Mouse (Mus musculus) bone marrow, adult 2 months (tissue): ENCODE results near the gene Pard3b. TPM values are rescaled to one million over a fixed set of nuclear protein-coding genes. Genes with fewer than 3 reads are reported as not detected.

Experiments used
- H3K27ac ChIP-seq: fragments of 200-500 bp; 2 replicates; pipeline ENCODE4 v1.5.1; 2012; ENCODE audit warnings: low read depth, mild to moderate bottlenecking, control low read depth, inconsistent platforms, low read length; ENCODE audit not compliant: control insufficient read depth, poor library complexity, insufficient read depth
- H3K4me1 ChIP-seq: fragments of 200-500 bp; 2 replicates; pipeline ENCODE4 v1.6.1; 2011; ENCODE audit warnings: low read length; ENCODE audit not compliant: control insufficient read depth, insufficient read depth
- H3K4me3 ChIP-seq: fragments of 200-500 bp; replicated peaks from 2 replicates; pipeline ENCODE3; 2011; ENCODE audit warnings: mild to moderate bottlenecking, low read depth, low read length, control low read depth; ENCODE audit not compliant: control insufficient read depth
- CTCF ChIP-seq: fragments of 200-500 bp; IDR thresholded peaks from 2 replicates; pipeline ENCODE4 v1.5.1; 2011; ENCODE audit warnings: low read length, control low read depth; ENCODE audit not compliant: control insufficient read depth, insufficient read depth
- POLR2A ChIP-seq: fragments of 200-500 bp; IDR thresholded peaks from 2 replicates; pipeline ENCODE4 v1.6.1; 2011; ENCODE audit warnings: low read depth, mild to moderate bottlenecking, control low read depth, low read length, borderline replicate concordance; ENCODE audit not compliant: control insufficient read depth
- WGBS: fragments of 180-500 bp; shearing (Covaris S2); methylation state at CpG from one replicate; pipeline ENCODE4 v1.1.7; 2018; 5-methylcytosine and 5-hydroxymethylcytosine counted together
- polyA plus RNA-seq: library from polyadenylated mRNA; stranded (reverse); fragments of >200 nt; gene quantifications from 2 replicates; pipeline ENCODE4 v1.2.4, GENCODE M21; 2011; ENCODE audit warnings: low replicate concordance; ENCODE audit not compliant: missing spikeins, insufficient read depth, insufficient read length

Pard3b gene
- polyA plus RNA-seq, 1 experiment: 9.7 TPM

GRCm38 (mm10) chr1:62094885-62095284 lies 456.3 kb downstream of the Pard3b start:
- Histone ChIP-seq H3K4me3 (no peak overlapping the region), H3K4me1 (no peaks in the 10 kb centered on the region), H3K27ac (no peak overlapping the region)
- TF ChIP-seq POLR2A: no peak
- no peak for TF ChIP-seq CTCF
- 89% methylated on average over 7 of the region's 7 CpGs for WGBS

- no peak for TF ChIP-seq CTCF
- no peak for TF ChIP-seq POLR2A
- 70% methylated on average over 1 of the region's 1 CpGs for WGBS
- Histone ChIP-seq H3K4me3 (no peak overlapping the region), H3K4me1 (no peaks in the 10 kb centered on the region), H3K27ac (no peak overlapping the region)
Observed at GRCm38 (mm10) chr1:62122426-62122825, 483.8 kb downstream of the Pard3b start.

- TF ChIP-seq POLR2A (no peak), CTCF (no peak)
- Histone ChIP-seq H3K4me3 (no peak overlapping the region), H3K4me1 (no peaks in the 10 kb centered on the region), H3K27ac (no peak overlapping the region)
- 79% methylated on average over 2 of the region's 2 CpGs for WGBS
Observed at GRCm38 (mm10) chr1:62129186-62129585, 490.6 kb downstream of the Pard3b start.

GRCm38 (mm10) chr1:62148134-62148533 lies 509.5 kb downstream of the Pard3b start:
- H3K27ac ChIP-seq: no peak overlapping the region
- no peaks in the 10 kb centered on the region; the same call in 1 of the 2 replicates for H3K4me1 ChIP-seq
- TF ChIP-seq POLR2A: no peak
- no peak for TF ChIP-seq CTCF
- 43% methylated on average over 4 of the region's 4 CpGs for WGBS
- H3K4me3 ChIP-seq: no peak overlapping the region

- WGBS: 3% methylated on average over 6 of the region's 6 CpGs
- TF ChIP-seq POLR2A (no peak), CTCF (no peak)
- Histone ChIP-seq H3K4me3 (no peak overlapping the region), H3K27ac (no peak overlapping the region), H3K4me1 (no peaks in the 10 kb centered on the region; the same call in 1 of the 2 replicates)
Observed at GRCm38 (mm10) chr1:62148786-62149185, 510.2 kb downstream of the Pard3b start.

GRCm38 (mm10) chr1:62155970-62156369 lies 517.3 kb downstream of the Pard3b start:
- 85% methylated on average over 1 of the region's 1 CpGs for WGBS
- H3K27ac ChIP-seq: no peak overlapping the region
- no peak for TF ChIP-seq CTCF
- TF ChIP-seq POLR2A: no peak
- H3K4me3 ChIP-seq: no peak overlapping the region
- H3K4me1 ChIP-seq: no peaks in the 10 kb centered on the region

GRCm38 (mm10) chr1:62159592-62159991 lies 521.0 kb downstream of the Pard3b start:
- Histone ChIP-seq H3K27ac (no peak overlapping the region), H3K4me1 (no peaks in the 10 kb centered on the region), H3K4me3 (no peak overlapping the region)
- 85% methylated on average over 2 of the region's 2 CpGs for WGBS
- TF ChIP-seq CTCF (no peak), POLR2A (no peak)

GRCm38 (mm10) chr1:62175013-62175640 lies 536.5 kb downstream of the Pard3b start:
- WGBS: 56% methylated on average over 1 of the region's 1 CpGs
- H3K4me3 ChIP-seq: no peak overlapping the region
- H3K27ac ChIP-seq: no peak overlapping the region
- H3K4me1 ChIP-seq: no peaks in the 10 kb centered on the region
- TF ChIP-seq POLR2A: no peak

GRCm38 (mm10) chr1:62181638-62182037 lies 543.0 kb downstream of the Pard3b start:
- H3K27ac ChIP-seq: no peak overlapping the region
- no peaks in the 10 kb centered on the region for H3K4me1 ChIP-seq
- WGBS: 55% methylated on average over 5 of the region's 5 CpGs
- H3K4me3 ChIP-seq: no peak overlapping the region
- TF ChIP-seq POLR2A (no peak), CTCF (no peak)
